Mouse (Mus musculus) MEL (cell line): ENCODE measurements at regions not wholly inside any gene's neighbourhood (a gene's known extent, or its start where the extent isn't known, plus 50 kb on each side); places are given as distances from the start of the nearest gene placed in this dataset.

Experiments used
- DNase-seq: peaks from one replicate; pipeline ENCODE4 v3.0.0; 2011; ENCODE audit warnings: low read depth, low spot score
- H3K27ac ChIP-seq: 2 replicates; pipeline ENCODE4 v1.5.1; 2012; ENCODE audit warnings: low read depth, mild to moderate bottlenecking, control low read depth, low read length, moderate library complexity; ENCODE audit not compliant: control insufficient read depth
- H3K27me3 ChIP-seq, 2 experiments: fragments of 150-350 bp in 1 of 2; sonication (generic) in 1 of 2; 2 replicates each; pipeline ENCODE4 v1.6.1; 2012; ENCODE audit warnings: low read length in 2 of 2, mild to moderate bottlenecking in 2 of 2, improper control_type of control experiment in 1 of 2, moderate library complexity in 1 of 2; ENCODE audit not compliant: insufficient read depth in 2 of 2, control insufficient read depth in 1 of 2
- H3K36me3 ChIP-seq, 2 experiments: 2 replicates each; pipeline ENCODE4 v1.6.1; 2012 to 2014; ENCODE audit warnings: low read length in 2 of 2, improper control_type of control experiment in 1 of 2, inconsistent platforms in 1 of 2, mild to moderate bottlenecking in 1 of 2; ENCODE audit not compliant: insufficient read depth in 2 of 2, control insufficient read depth in 1 of 2
- H3K4me1 ChIP-seq, 2 experiments: fragments of 150-350 bp in 1 of 2; sonication (generic) in 1 of 2; 2 replicates each; pipeline ENCODE4 v1.6.1; 2012; ENCODE audit warnings: low read length in 2 of 2, improper control_type of control experiment in 1 of 2, mild to moderate bottlenecking in 1 of 2; ENCODE audit not compliant: insufficient read depth in 2 of 2, control insufficient read depth in 1 of 2
- H3K4me3 ChIP-seq, 2 experiments: fragments of 150-350 bp in 1 of 2; sonication (generic) in 1 of 2; 2 replicates each; pipeline ENCODE4 v1.5.1; 2012; ENCODE audit warnings: low read depth in 2 of 2, low read length in 2 of 2, mild to moderate bottlenecking in 2 of 2, moderate library complexity in 2 of 2, control low read depth in 1 of 2, improper control_type of control experiment in 1 of 2; ENCODE audit not compliant: control insufficient read depth in 1 of 2, insufficient read depth in 1 of 2
- H3K79me2 ChIP-seq: 2 replicates; pipeline ENCODE4 v1.6.1; 2012; ENCODE audit warnings: mild to moderate bottlenecking, low read length, moderate library complexity; ENCODE audit not compliant: control insufficient read depth, poor library complexity, insufficient read depth
- H3K9ac ChIP-seq: 2 replicates; pipeline ENCODE4 v1.6.1; 2012; ENCODE audit warnings: low read depth, mild to moderate bottlenecking, control low read depth, low read length, moderate library complexity; ENCODE audit not compliant: control insufficient read depth, poor library complexity, severe bottlenecking
- H3K9me3 ChIP-seq: fragments of 150-350 bp; sonication (generic); replicated peaks from 2 replicates; pipeline ENCODE4 v1.6.1; 2012; ENCODE audit warnings: mild to moderate bottlenecking, low read length, improper control_type of control experiment, moderate library complexity; ENCODE audit not compliant: insufficient read depth
- BHLHE40 ChIP-seq: IDR thresholded peaks from 2 replicates; pipeline ENCODE4 v1.6.1; 2012; ENCODE audit warnings: low read depth, mild to moderate bottlenecking, inconsistent platforms, low read length, improper control_type of control experiment, borderline replicate concordance
- CHD1 ChIP-seq: IDR thresholded peaks from 2 replicates; pipeline ENCODE4 v1.6.1; 2012; ENCODE audit warnings: low read depth, mild to moderate bottlenecking, inconsistent platforms, low read length, improper control_type of control experiment
- CTCF ChIP-seq, 3 experiments: IDR thresholded peaks in 2 of 3; conservative IDR thresholded peaks in 1 of 3; 2 replicates each; pipeline ENCODE4 v1.5.1; 2011 to 2012; ENCODE audit warnings: low read length in 3 of 3, low read depth in 2 of 3, mild to moderate bottlenecking in 2 of 3, improper control_type of control experiment in 1 of 3, inconsistent platforms in 1 of 3, mixed read lengths in 1 of 3, moderate library complexity in 1 of 3; ENCODE audit not compliant: control insufficient read depth in 1 of 3, insufficient read depth in 1 of 3, poor library complexity in 1 of 3, severe bottlenecking in 1 of 3
- ELF1 ChIP-seq: IDR thresholded peaks from 2 replicates; pipeline ENCODE4 v1.6.1; 2014; ENCODE audit warnings: low read depth, mild to moderate bottlenecking, inconsistent platforms, low read length, improper control_type of control experiment, moderate library complexity
- ETS1 ChIP-seq: IDR thresholded peaks from 2 replicates; pipeline ENCODE4 v1.6.1; 2012; ENCODE audit warnings: low read depth, mild to moderate bottlenecking, inconsistent platforms, low read length, improper control_type of control experiment, moderate library complexity
- GATA1 ChIP-seq: IDR thresholded peaks from 2 replicates; pipeline ENCODE4 v1.6.1; 2011; ENCODE audit warnings: low read depth, low read length, improper control_type of control experiment
- HCFC1 ChIP-seq: IDR thresholded peaks from 2 replicates; pipeline ENCODE4 v1.6.1; 2012; ENCODE audit warnings: low read depth, mild to moderate bottlenecking, inconsistent platforms, low read length, improper control_type of control experiment, moderate library complexity
- JUND ChIP-seq: IDR thresholded peaks from 2 replicates; pipeline ENCODE4 v1.6.1; 2011; ENCODE audit warnings: low read depth, mild to moderate bottlenecking, improper control_type of control experiment, low read length
- KAT2A ChIP-seq: conservative IDR thresholded peaks from 2 replicates; pipeline ENCODE4 v1.6.1; 2012; ENCODE audit warnings: low read depth, low read length, improper control_type of control experiment, inconsistent platforms
- MAZ ChIP-seq: IDR thresholded peaks from 2 replicates; pipeline ENCODE4 v1.6.1; 2012; ENCODE audit warnings: low read depth, mild to moderate bottlenecking, inconsistent platforms, low read length, improper control_type of control experiment
- MXI1 ChIP-seq: IDR thresholded peaks from 2 replicates; pipeline ENCODE4 v1.6.1; 2011; ENCODE audit warnings: mild to moderate bottlenecking, low read depth, low read length, improper control_type of control experiment
- MYC ChIP-seq: IDR thresholded peaks from 2 replicates; pipeline ENCODE4 v1.6.1; 2011; ENCODE audit warnings: low read depth, mild to moderate bottlenecking, low read length, improper control_type of control experiment, moderate library complexity
- POLR2AphosphoS2 ChIP-seq: IDR thresholded peaks from 2 replicates; pipeline ENCODE4 v1.6.1; 2011; ENCODE audit warnings: low read length, improper control_type of control experiment
- SIN3A ChIP-seq: IDR thresholded peaks from 2 replicates; pipeline ENCODE4 v1.6.1; 2012; ENCODE audit warnings: low read length, improper control_type of control experiment, inconsistent platforms
- SMC3 ChIP-seq: IDR thresholded peaks from 2 replicates; pipeline ENCODE4 v1.6.1; 2011; ENCODE audit warnings: low read depth, low read length, improper control_type of control experiment
- TAL1 ChIP-seq: IDR thresholded peaks from 2 replicates; pipeline ENCODE4 v1.6.1; 2012; ENCODE audit warnings: mild to moderate bottlenecking, inconsistent platforms, low read length, moderate library complexity, mixed read lengths
- TBP ChIP-seq: IDR thresholded peaks from 2 replicates; pipeline ENCODE4 v1.8.0; 2011; ENCODE audit warnings: low read depth, low read length, improper control_type of control experiment
- ZMIZ1 ChIP-seq: IDR thresholded peaks from 2 replicates; pipeline ENCODE4 v1.6.1; 2012; ENCODE audit warnings: low read depth, mild to moderate bottlenecking, inconsistent platforms, low read length, improper control_type of control experiment, moderate library complexity

GRCm38 (mm10) chr9:78925977-78926593, 310.7 kb downstream of the Cd109 start:
- H3K79me2 ChIP-seq, result no peaks in the 10 kb centered on the region
- H3K27me3 ChIP-seq, result no peaks in the 10 kb centered on the region
- no peak overlapping the region for H3K27ac ChIP-seq
- H3K9me3 ChIP-seq, result no peaks in the 10 kb centered on the region
- TF ChIP-seq CTCF (IDR thresholded peaks at IDR 0.05 in 2 of 3, conservative IDR thresholded peaks at IDR 0.05 in 1 of 3; ENCODE audit: control insufficient read depth in 1 of 3, insufficient read depth in 1 of 3, low read depth in 2 of 3, low read length in 3 of 3, poor library complexity in 1 of 3, severe bottlenecking in 1 of 3), result no peak
- TF ChIP-seq ELF1, result no peak
- TF ChIP-seq SMC3, result no peak
- no peak for TF ChIP-seq MAZ
- TF ChIP-seq TBP, result no peak
- TF ChIP-seq MYC, result no peak
- no peak for TF ChIP-seq ETS1
- no peak for TF ChIP-seq JUND
- no peak for TF ChIP-seq TAL1
- no peak for TF ChIP-seq KAT2A
- no peak for TF ChIP-seq CHD1
- TF ChIP-seq SIN3A, result no peak
- no peak for TF ChIP-seq BHLHE40
- no peaks in the 10 kb centered on the region for H3K4me1 ChIP-seq
- H3K36me3 ChIP-seq, result no peaks in the 10 kb centered on the region
- H3K4me3 ChIP-seq, result no peak overlapping the region
- DNase-seq, result no peak
- H3K9ac ChIP-seq, result no peak overlapping the region

GRCm38 (mm10) chr9:78941648-78942047, 326.3 kb downstream of the Cd109 start:
- Histone ChIP-seq H3K79me2 (no peaks in the 10 kb centered on the region), H3K9ac (no peak overlapping the region), H3K9me3 (no peaks in the 10 kb centered on the region), H3K4me3 (no peak overlapping the region), H3K27me3 (no peaks in the 10 kb centered on the region), H3K36me3 (no peaks in the 10 kb centered on the region), H3K27ac (no peak overlapping the region), H3K4me1 (no peaks in the 10 kb centered on the region)
- TF ChIP-seq HCFC1, result no peak
- no peak for TF ChIP-seq CTCF (IDR thresholded peaks at IDR 0.05 in 2 of 3, conservative IDR thresholded peaks at IDR 0.05 in 1 of 3; ENCODE audit: control insufficient read depth in 1 of 3, insufficient read depth in 1 of 3, low read depth in 2 of 3, low read length in 3 of 3, poor library complexity in 1 of 3, severe bottlenecking in 1 of 3)
- TF ChIP-seq MXI1, result no peak
- no peak for TF ChIP-seq ZMIZ1
- TF ChIP-seq GATA1, result no peak
- TF ChIP-seq ELF1, result no peak
- TF ChIP-seq POLR2AphosphoS2, result no peak
- TF ChIP-seq ETS1, result no peak
- DNase-seq, result no peak
